Mouse (Mus musculus): Measurements from ENCODE around the gene Atg4b. TPM values are rescaled to one million over a fixed set of nuclear protein-coding genes. Genes with fewer than 3 reads are reported as not detected.
A peak's percentile ranks its signal among the peaks of the same experiment; 100 is the strongest.

The Atg4b gene
- polyA plus RNA-seq, 1 experiment from 2014 or later = 61.7 TPM

DNA sequence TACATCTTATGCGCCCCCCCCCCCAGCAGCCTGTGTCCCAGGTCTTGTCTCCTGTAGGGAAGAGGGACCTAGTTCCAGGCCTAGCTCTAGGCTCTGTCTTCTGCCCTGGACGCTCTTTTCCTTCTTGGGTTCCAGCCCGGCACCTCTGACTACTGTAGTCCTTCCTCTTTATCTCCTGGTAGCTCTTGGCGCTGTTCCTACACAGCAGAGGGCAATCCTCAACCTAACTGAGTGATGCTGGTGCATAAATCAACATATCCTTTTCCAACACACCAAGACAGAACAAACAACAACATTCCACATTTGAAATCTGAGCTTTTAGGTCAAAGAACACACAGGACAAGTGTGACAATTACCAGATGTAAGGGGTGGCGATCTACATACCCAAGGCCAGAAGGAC is 5.1 kb upstream of the Atg4b start:
- H3K27me3 ChIP-seq (ENCODE audit: control insufficient read depth, insufficient read depth, low read length) = no peaks in the 10 kb centered on the region
- TF ChIP-seq CTCF (IDR thresholded peaks at IDR 0.05; ENCODE audit: low read depth) (no peak), EP300 (optimal IDR thresholded peaks at IDR 0.05) (no peak)
- H3K4me1 ChIP-seq (replicated peaks; ENCODE audit: control insufficient read depth, insufficient read depth) = no peaks in the 10 kb centered on the region
- no peak for DNase-seq (ENCODE audit: low spot score)
- WGBS = 77% methylated on average over 5 of the region's 5 CpGs
- peaks cover 6% of the 10 kb centered on the region; the same call in 1 of the 2 replicates for H3K36me3 ChIP-seq (ENCODE audit: control insufficient read depth, insufficient read depth, low read length)
- no peak overlapping the region for H3K27ac ChIP-seq (replicated peaks)
- no peak overlapping the region for H3K4me3 ChIP-seq (ENCODE audit: low read depth, low read length)
- no peak overlapping the region for H3K9ac ChIP-seq (ENCODE audit: low read length)
- ATAC-seq (ENCODE audit: low FRiP score, low TSS enrichment) = no peak
- no peaks in the 10 kb centered on the region for H3K9me3 ChIP-seq (ENCODE audit: control insufficient read depth, low read length)
- H3K4me2 ChIP-seq (replicated peaks; ENCODE audit: low read depth) = no peak overlapping the region

- H3K4me3 ChIP-seq (ENCODE audit: low read depth, low read length) = no peak overlapping the region
Observed at GRCm38 (mm10) chr1:93748539-93748938, 2.8 kb upstream of the Atg4b start.

DNA sequence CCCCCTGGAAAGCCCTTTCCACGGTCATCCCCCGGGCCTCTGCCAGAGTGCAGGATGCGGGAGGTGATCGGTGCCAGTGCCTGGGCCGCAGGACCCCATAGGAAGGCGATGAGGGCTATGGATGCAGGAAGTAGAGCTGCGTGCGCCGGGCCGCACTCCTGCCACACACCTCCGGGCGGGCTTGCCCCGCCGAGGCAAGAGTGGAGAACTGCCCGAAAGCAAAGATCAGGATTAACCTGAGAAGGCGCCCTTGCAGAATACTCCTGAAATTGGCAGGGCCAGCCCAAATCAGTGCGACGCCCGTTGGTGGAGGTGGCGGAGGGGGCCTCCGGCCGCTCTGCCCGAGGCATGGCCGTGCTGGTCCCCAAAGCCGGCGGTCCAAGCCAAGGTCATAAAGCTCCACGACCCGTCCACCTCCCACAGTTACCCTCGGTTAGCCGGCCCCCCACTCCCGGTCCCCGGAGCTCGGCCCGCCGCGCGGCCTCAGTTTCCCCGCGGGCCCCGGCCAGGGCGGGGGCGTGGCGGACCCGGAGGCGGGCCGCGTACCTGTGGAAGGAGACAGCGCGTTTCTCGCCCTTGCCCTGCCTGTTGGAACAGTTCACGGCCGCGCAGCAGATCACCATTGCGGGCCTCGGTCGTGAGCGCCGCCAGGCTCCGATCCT is 2.7 kb downstream of the Atg4b start:
- no peaks in the 10 kb centered on the region for H3K27me3 ChIP-seq (ENCODE audit: control insufficient read depth, insufficient read depth, low read length)
- DNase-seq (ENCODE audit: low spot score) (peak; percentile 54), ATAC-seq (ENCODE audit: low FRiP score, low TSS enrichment) (peak; percentile 16)
- 0 out of 2 replicates have a peak, but pooled peaks cover 2% of the 10 kb centered on the region for H3K4me1 ChIP-seq (replicated peaks; ENCODE audit: control insufficient read depth, insufficient read depth)
- no peaks in the 10 kb centered on the region for H3K9me3 ChIP-seq (ENCODE audit: control insufficient read depth, low read length)
- under 1% methylated on average over 58 of the region's 59 CpGs for WGBS
- H3K4me3 ChIP-seq (ENCODE audit: low read depth, low read length) = peak overlapping the region; percentile 94
- peak overlapping the region; percentile 92 for H3K27ac ChIP-seq (replicated peaks)
- peak overlapping the region; percentile 90 for H3K9ac ChIP-seq (ENCODE audit: low read length)
- peak overlapping the region; percentile 92 for H3K4me2 ChIP-seq (replicated peaks; ENCODE audit: low read depth)
- TF ChIP-seq CTCF (IDR thresholded peaks at IDR 0.05; ENCODE audit: low read depth) (no peak), EP300 (optimal IDR thresholded peaks at IDR 0.05) (no peak)
- H3K36me3 ChIP-seq (ENCODE audit: control insufficient read depth, insufficient read depth, low read length) = peaks cover 6% of the 10 kb centered on the region; the same call in 1 of the 2 replicates

More at GRCm38 (mm10) chr1:93748539-93748938, 2.8 kb upstream of the Atg4b start:
- H3K4me2 ChIP-seq (replicated peaks; ENCODE audit: low read depth) = no peak overlapping the region
- DNase-seq (ENCODE audit: low spot score) (no peak), ATAC-seq (ENCODE audit: low FRiP score, low TSS enrichment) (peak; percentile 55; the same call in 1 of the 2 replicates)
- H3K9me3 ChIP-seq (ENCODE audit: control insufficient read depth, low read length) = no peaks in the 10 kb centered on the region
- no peaks in the 10 kb centered on the region for H3K4me1 ChIP-seq (replicated peaks; ENCODE audit: control insufficient read depth, insufficient read depth)
- H3K36me3 ChIP-seq (ENCODE audit: control insufficient read depth, insufficient read depth, low read length) = peaks cover 6% of the 10 kb centered on the region; the same call in 1 of the 2 replicates
- no peak overlapping the region for H3K27ac ChIP-seq (replicated peaks)
- TF ChIP-seq EP300 (optimal IDR thresholded peaks at IDR 0.05) (no peak), CTCF (IDR thresholded peaks at IDR 0.05; ENCODE audit: low read depth) (no peak)
- no peak overlapping the region for H3K9ac ChIP-seq (ENCODE audit: low read length)
- WGBS = 71% methylated on average over 1 of the region's 1 CpGs
- H3K27me3 ChIP-seq (ENCODE audit: control insufficient read depth, insufficient read depth, low read length) = no peaks in the 10 kb centered on the region

DNA sequence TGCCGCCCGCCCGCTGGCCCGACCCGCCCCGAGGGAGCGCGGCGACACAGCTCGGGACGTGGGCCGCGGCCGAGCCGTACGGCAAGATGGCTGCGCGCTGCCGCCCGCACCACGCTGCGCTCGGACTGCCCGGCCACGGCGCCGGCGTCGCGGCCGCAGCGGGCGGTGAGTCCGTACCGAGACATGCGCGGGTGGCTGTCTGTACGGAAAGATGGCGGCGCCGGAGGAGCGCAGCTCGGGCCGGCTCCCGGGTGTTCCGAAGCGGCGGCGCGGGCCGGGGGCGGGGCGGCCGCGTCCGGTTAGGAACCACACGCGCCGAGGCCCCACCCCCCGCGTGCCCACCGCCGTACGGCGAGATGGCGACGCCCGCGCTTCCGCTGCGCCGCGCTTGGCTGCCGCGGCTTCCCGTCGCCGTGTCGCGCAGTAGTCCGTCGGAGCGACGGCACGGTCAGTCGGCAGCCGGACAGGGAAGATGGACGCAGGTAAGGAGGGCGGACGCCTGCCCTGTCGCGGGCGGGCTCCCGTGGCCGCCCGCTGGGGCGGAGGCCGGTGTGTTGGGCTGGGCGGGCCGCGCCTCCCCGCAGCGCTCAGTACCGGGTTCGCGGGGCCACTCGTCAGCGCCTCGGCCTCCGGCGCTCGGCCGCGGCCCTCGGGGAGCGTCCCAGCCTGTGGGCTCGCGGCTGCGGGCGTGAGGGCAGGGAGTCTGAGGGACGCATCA is 3.4 kb downstream of the Atg4b start, which contains the start of gene Thap4:
Gene Thap4 (minus strand): TSS at position 292 of the 718 bp plus-strand sequence.
- no peaks in the 10 kb centered on the region for H3K9me3 ChIP-seq (ENCODE audit: control insufficient read depth, low read length)
- peak within 1 kb of the TSS; percentile 92 for H3K27ac ChIP-seq (replicated peaks)
- no peaks in the 10 kb centered on the region for H3K27me3 ChIP-seq (ENCODE audit: control insufficient read depth, insufficient read depth, low read length)
- peak; percentile 93 for ATAC-seq (ENCODE audit: low FRiP score, low TSS enrichment)
- DNase-seq (ENCODE audit: low spot score) = peak; percentile 95
- H3K4me1 ChIP-seq (replicated peaks; ENCODE audit: control insufficient read depth, insufficient read depth) = 0 out of 2 replicates have a peak, but pooled peaks cover 2% of the 10 kb centered on the region
- H3K4me2 ChIP-seq (replicated peaks; ENCODE audit: low read depth) = peak within 1 kb of the TSS; percentile 92
- H3K9ac ChIP-seq (ENCODE audit: low read length) = peak within 1 kb of the TSS; percentile 90
- TF ChIP-seq EP300 (optimal IDR thresholded peaks at IDR 0.05) = no peak
- no peak for TF ChIP-seq CTCF (IDR thresholded peaks at IDR 0.05; ENCODE audit: low read depth)
- under 1% methylated on average over 95 of the region's 121 CpGs for WGBS
- peak within 1 kb of the TSS; percentile 94 for H3K4me3 ChIP-seq (ENCODE audit: low read depth, low read length)
- peaks cover 3% of the 10 kb centered on the region; the same call in 1 of the 2 replicates for H3K36me3 ChIP-seq (ENCODE audit: control insufficient read depth, insufficient read depth, low read length)

DNA sequence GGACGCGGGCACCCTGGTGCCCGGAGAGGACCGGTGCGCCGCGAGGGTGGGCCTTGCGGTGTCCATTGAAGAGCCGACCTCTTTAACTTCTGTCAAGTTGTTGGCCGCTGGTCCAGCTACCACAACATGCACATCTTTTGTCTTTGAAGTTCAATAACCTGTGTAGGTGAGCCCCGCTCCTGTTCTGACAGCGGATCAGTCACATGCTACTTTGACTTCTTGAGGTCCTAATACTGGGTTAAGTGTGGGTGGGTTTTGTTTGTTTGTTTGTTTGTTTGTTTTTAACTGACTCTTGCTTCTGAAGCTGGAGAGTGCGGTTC is 4.0 kb downstream of the Atg4b start:
- no peak for ATAC-seq (ENCODE audit: low FRiP score, low TSS enrichment)

More for the DNA sequence above, 4.0 kb downstream of the Atg4b start:
- H3K27me3 ChIP-seq (ENCODE audit: control insufficient read depth, insufficient read depth, low read length) = no peaks in the 10 kb centered on the region
- no peak for TF ChIP-seq CTCF (IDR thresholded peaks at IDR 0.05; ENCODE audit: low read depth)
- TF ChIP-seq EP300 (optimal IDR thresholded peaks at IDR 0.05) = no peak
- under 1% methylated on average over 13 of the region's 13 CpGs for WGBS
- H3K4me3 ChIP-seq (ENCODE audit: low read depth, low read length) = peak overlapping the region; percentile 94
- H3K36me3 ChIP-seq (ENCODE audit: control insufficient read depth, insufficient read depth, low read length) = no peaks in the 10 kb centered on the region
- peak overlapping the region; percentile 90 for H3K9ac ChIP-seq (ENCODE audit: low read length)
- no peaks in the 10 kb centered on the region for H3K9me3 ChIP-seq (ENCODE audit: control insufficient read depth, low read length)
- 0 out of 2 replicates have a peak, but pooled peaks cover 2% of the 10 kb centered on the region for H3K4me1 ChIP-seq (replicated peaks; ENCODE audit: control insufficient read depth, insufficient read depth)
- no peak for DNase-seq (ENCODE audit: low spot score)
- peak overlapping the region; percentile 92 for H3K27ac ChIP-seq (replicated peaks)
- peak overlapping the region; percentile 69 for H3K4me2 ChIP-seq (replicated peaks; ENCODE audit: low read depth)

All from stomach, postnatal 0 days (tissue).